Mouse (Mus musculus) neural tube, embryonic 12.5 days (tissue): ENCODE data around the gene Gli3. TPM values are rescaled to one million over a fixed set of nuclear protein-coding genes. Genes with fewer than 3 reads are reported as not detected.

Experiments
- ATAC-seq: fragments of 200-750 bp; cut with Nextera tagmentation; 2 replicates; pipeline ENCODE4 v1.8.0; 2017; ENCODE audit warnings: low read depth, mild to moderate bottlenecking, moderate TSS enrichment, moderate library complexity; ENCODE audit not compliant: low FRiP score
- H3K27ac ChIP-seq: fragments of 300-500 bp; sonication (generic); 2 replicates; pipeline ENCODE4 v1.5.1; 2016
- H3K27me3 ChIP-seq: fragments of 300-500 bp; sonication (generic); replicated peaks from 2 replicates; pipeline ENCODE4 v1.6.1; 2016; ENCODE audit warnings: mild to moderate bottlenecking
- H3K36me3 ChIP-seq: fragments of 300-500 bp; sonication (generic); 2 replicates; pipeline ENCODE4 v1.6.1; 2016; ENCODE audit warnings: mild to moderate bottlenecking
- H3K4me1 ChIP-seq: fragments of 300-500 bp; sonication (generic); 2 replicates; pipeline ENCODE4 v1.6.1; 2016
- H3K4me2 ChIP-seq: fragments of 300-500 bp; sonication (generic); replicated peaks from 2 replicates; pipeline ENCODE4 v1.6.1; 2016; ENCODE audit warnings: mild to moderate bottlenecking
- H3K4me3 ChIP-seq: fragments of 300-500 bp; sonication (generic); 2 replicates; pipeline ENCODE4 v1.5.1; 2016
- H3K9ac ChIP-seq: fragments of 300-500 bp; sonication (generic); 2 replicates; pipeline ENCODE4 v1.6.1; 2016; ENCODE audit warnings: mild to moderate bottlenecking
- H3K9me3 ChIP-seq: fragments of 300-500 bp; sonication (generic); 2 replicates; pipeline ENCODE4 v1.6.1; 2016; ENCODE audit warnings: mild to moderate bottlenecking
- WGBS: fragments of 180-500 bp; shearing (Covaris S2); methylation state at CpG from one replicate; pipeline ENCODE4 v1.1.7; 2016; 5-methylcytosine and 5-hydroxymethylcytosine counted together
- polyA plus RNA-seq: library from polyadenylated mRNA; unstranded; fragments of >200 nt; fragmentation: Nextera tagmentation; extraction: Ambion mirVana; gene quantifications from 2 replicates; pipeline ENCODE4 v1.2.1, GENCODE M21; 2016

Gene Gli3
- polyA plus RNA-seq, 1 experiment from 2014 or later = 21.7 TPM

DNA sequence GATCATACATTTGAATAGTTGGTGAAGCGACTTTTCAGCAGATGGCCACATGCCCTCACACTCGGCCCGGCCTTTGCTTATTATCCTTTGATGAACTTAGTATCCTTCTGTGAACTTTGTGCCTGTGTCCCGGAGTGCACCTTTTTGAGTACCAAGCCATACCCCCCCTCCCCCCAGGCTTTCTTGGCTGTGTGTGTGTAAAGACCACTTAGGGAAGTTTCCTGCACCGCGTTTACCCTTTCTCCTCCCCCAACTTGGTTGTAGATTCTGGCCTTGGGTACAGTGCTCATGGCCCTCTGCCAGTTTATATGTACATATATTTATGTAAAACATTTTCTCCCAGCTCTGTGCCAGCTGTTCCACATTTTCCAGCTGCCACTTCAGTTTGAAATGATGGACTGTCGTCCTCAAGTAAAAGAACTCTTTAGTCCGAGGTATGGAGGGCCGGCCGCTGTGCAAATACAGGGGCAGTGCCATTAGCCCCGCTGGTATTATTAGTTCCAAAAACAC is 1.8 kb downstream of the Gli3 start:
- H3K9me3 ChIP-seq = no peaks in the 10 kb centered on the region
- peak overlapping the region; percentile 93 for H3K9ac ChIP-seq
- H3K4me2 ChIP-seq = peak overlapping the region; percentile 90
- ATAC-seq = no peak
- peak overlapping the region; percentile 82 for H3K4me3 ChIP-seq
- under 1% methylated on average over 11 of the region's 11 CpGs for WGBS
- H3K36me3 ChIP-seq = no peaks in the 10 kb centered on the region
- H3K4me1 ChIP-seq = peaks cover 24% of the 10 kb centered on the region; the same call in 1 of the 2 replicates
- no peaks in the 10 kb centered on the region for H3K27me3 ChIP-seq
- H3K27ac ChIP-seq = no peak overlapping the region

DNA sequence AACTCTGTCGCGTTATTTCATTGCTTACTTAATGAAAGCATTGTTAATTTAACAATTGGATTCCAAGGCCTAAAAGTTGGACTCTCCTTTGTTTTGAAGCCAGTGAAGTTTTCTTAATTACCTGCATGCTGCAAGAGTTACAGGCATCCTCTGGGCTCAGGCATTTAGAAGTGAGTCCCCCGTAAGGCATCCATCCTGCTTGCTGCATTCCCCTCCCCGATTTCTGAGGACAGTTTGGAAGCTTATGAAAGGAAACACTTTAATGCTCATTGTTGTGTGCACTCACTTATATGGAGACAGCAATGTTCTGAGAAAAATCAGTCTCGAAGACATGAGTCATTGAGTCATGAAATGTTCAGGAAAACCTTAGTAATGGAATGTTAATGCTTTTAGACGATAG is 3.5 kb downstream of the Gli3 start:
- ATAC-seq = no peak
- H3K9me3 ChIP-seq = no peaks in the 10 kb centered on the region
- H3K4me3 ChIP-seq = peak overlapping the region; percentile 20
- H3K9ac ChIP-seq = peak overlapping the region; percentile 4; the same call in 1 of the 2 replicates
- H3K4me1 ChIP-seq = peaks cover 31% of the 10 kb centered on the region; the same call in 1 of the 2 replicates
- H3K36me3 ChIP-seq = no peaks in the 10 kb centered on the region
- H3K4me2 ChIP-seq = peak overlapping the region; percentile 90
- no peaks in the 10 kb centered on the region for H3K27me3 ChIP-seq
- no peak overlapping the region for H3K27ac ChIP-seq
- WGBS = 15% methylated on average over 6 of the region's 6 CpGs

DNA sequence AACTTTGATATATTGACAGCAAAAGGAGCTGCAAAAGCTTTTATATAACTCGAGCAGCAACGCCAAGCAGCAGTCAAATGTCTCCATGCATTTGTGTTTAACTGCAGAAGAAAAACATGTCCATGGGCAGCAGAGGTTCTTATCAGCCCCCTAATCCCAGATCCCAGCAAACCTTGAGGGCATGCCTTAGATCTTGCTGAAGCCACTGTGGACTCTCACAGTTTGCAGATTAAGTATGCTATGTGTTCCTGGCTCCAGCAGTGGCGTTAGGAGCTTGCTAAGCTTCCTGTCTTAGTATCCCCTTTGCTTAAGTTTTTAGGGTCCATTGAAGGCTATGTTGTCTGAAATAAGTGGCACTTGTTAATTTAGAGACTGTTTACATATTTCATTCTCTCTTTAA is 4.4 kb downstream of the Gli3 start:
- H3K9ac ChIP-seq = no peak overlapping the region
- no peak for ATAC-seq
- H3K36me3 ChIP-seq = no peaks in the 10 kb centered on the region
- no peaks in the 10 kb centered on the region for H3K27me3 ChIP-seq
- H3K27ac ChIP-seq = no peak overlapping the region
- H3K9me3 ChIP-seq = no peaks in the 10 kb centered on the region
- peaks cover 31% of the 10 kb centered on the region; the same call in 1 of the 2 replicates for H3K4me1 ChIP-seq
- 13% methylated on average over 3 of the region's 3 CpGs for WGBS
- no peak overlapping the region for H3K4me3 ChIP-seq
- peak overlapping the region; percentile 90 for H3K4me2 ChIP-seq

DNA sequence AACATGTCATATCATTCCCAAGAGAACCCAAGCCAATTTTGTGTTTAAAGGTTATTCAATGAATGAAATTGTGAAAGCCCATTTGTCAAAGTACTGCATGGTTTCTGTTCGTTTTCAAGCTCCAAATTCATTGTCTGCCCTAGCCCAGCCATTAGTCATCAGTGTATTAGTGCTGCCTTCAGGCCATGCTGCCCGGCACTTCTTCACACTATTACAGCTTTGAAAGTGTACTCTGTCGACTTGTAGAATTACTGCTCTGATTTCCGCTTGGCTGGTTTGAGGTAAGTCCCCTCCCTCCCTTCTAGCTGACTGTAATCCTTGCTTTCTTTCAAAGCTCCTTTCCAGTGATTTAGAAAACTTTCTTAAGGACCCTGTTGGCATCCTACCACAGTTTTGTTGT is 5.4 kb downstream of the Gli3 start:
- peaks cover 31% of the 10 kb centered on the region; the same call in 1 of the 2 replicates for H3K4me1 ChIP-seq
- H3K4me2 ChIP-seq = peak overlapping the region; percentile 90
- H3K27me3 ChIP-seq = no peaks in the 10 kb centered on the region
- WGBS = 12% methylated on average over 4 of the region's 4 CpGs
- no peak overlapping the region for H3K9ac ChIP-seq
- no peaks in the 10 kb centered on the region for H3K36me3 ChIP-seq
- H3K9me3 ChIP-seq = no peaks in the 10 kb centered on the region
- no peak overlapping the region for H3K4me3 ChIP-seq
- no peak overlapping the region for H3K27ac ChIP-seq
- no peak for ATAC-seq

DNA sequence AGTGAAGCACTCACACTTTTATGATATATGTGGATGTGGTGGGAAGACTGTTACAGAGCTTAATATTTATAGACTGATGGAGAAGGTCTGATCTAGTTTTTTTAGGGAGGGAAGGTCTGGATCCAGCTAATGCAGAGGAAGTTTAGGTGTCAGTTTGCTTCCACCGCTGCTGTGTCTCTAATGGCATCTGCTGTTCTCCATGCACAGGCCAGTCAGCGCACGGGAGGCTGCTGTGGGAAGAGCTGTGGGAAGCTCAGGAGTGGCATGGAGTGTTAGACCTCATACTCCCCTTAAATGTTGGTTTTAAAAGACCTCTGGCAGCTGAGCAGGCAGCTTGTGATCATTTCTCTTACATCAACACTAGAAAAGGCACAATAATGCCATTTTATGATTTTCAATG is 7.0 kb downstream of the Gli3 start:
- WGBS = 62% methylated on average over 3 of the region's 3 CpGs

DNA sequence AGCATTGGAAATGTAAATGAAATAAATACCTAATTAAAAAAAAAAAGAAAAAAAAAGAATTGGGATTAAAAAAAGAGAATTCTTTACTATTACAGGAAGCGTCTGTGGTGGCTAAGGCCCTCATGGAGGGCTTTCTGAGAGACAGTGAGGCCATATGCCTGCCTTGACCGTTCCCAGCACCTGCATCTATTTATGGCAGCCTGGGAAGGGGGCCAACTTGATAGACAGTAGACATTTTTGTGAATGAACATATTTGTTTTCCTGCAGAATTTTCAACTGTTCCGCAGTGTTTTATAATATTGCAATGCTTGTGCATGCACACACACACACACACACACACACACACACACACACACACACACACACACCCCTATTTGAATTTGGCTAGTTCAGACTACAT is 9.7 kb downstream of the Gli3 start:
- Histone ChIP-seq H3K9me3 (no peaks in the 10 kb centered on the region), H3K9ac (no peak overlapping the region), H3K4me3 (no peak overlapping the region), H3K36me3 (no peaks in the 10 kb centered on the region), H3K4me2 (no peak overlapping the region), H3K4me1 (peaks cover 19% of the 10 kb centered on the region; the same call in 1 of the 2 replicates), H3K27me3 (no peaks in the 10 kb centered on the region), H3K27ac (no peak overlapping the region)
- ATAC-seq = no peak
- WGBS = 81% methylated on average over 3 of the region's 3 CpGs

More for the DNA sequence above, 7.0 kb downstream of the Gli3 start:
- no peaks in the 10 kb centered on the region for H3K9me3 ChIP-seq
- H3K4me1 ChIP-seq = peaks cover 26% of the 10 kb centered on the region; the same call in 1 of the 2 replicates
- ATAC-seq = no peak
- H3K4me2 ChIP-seq = no peak overlapping the region
- no peak overlapping the region for H3K27ac ChIP-seq
- no peak overlapping the region for H3K4me3 ChIP-seq
- H3K9ac ChIP-seq = no peak overlapping the region
- H3K36me3 ChIP-seq = no peaks in the 10 kb centered on the region
- H3K27me3 ChIP-seq = no peaks in the 10 kb centered on the region

DNA sequence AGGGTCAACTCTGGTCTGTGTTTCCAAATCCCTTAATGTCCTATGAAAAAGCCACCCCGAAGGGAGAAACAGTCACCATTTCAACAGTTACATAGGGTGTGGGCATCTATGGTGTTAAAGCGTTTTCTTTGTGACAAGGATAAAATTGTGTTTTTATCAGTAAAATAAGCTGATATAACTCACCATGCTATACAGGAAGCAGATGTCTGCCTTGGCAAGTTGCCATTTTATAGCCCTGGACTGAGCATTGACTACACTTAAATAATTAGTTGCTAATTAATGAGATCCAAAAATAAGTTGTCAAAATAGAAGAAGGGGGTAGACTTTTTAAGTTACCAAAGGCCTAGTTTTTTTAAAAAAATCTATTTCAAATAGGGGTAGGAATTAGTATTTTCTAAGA is 11.4 kb downstream of the Gli3 start:
- Histone ChIP-seq H3K4me1 (0 out of 2 replicates have a peak, but pooled peaks cover 7% of the 10 kb centered on the region), H3K27ac (no peak overlapping the region), H3K4me2 (no peak overlapping the region), H3K9me3 (no peaks in the 10 kb centered on the region), H3K27me3 (no peaks in the 10 kb centered on the region), H3K9ac (no peak overlapping the region), H3K36me3 (peaks cover 4% of the 10 kb centered on the region; the same call in 1 of the 2 replicates), H3K4me3 (no peak overlapping the region)
- WGBS = 76% methylated on average over 2 of the region's 2 CpGs
- no peak for ATAC-seq

DNA sequence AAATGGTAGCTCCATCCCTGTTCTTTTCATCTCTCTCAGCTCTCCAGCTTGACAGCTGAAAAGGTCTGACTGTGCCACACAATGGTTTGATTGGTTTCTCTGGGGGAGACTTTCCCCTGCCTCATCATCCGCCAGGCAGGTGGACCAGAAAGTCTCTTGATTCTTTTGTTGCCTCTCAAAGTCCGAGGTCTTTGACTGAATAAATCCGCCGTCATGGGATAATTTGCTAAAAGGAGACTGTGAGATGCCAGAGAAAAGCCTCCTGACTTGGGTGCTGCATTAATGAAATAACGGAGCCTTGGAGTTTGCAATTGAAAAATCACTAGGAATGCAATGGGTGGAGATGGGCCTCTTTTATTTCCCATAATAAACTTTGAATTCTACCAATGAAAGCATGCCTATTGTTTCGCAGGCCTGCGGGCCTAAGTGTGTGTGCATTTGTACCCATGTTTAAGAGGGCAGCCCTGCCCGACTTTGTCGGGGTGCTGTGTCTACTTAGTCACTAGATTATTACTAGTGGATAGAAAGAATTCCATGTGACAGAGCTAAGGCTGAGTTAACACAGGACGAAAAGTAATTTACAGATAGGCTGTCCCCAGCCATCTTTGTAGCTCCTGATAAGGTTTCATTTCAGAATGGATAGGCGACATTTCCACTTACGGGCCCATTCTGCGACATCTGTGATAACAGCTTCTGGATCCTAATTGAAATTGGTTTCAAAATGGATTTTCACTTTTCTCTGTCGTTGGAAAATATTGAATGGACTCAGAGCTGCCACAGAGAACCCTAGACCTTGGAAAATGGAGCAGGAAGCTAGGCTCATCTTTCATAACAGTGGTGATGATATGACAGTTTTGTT is 23.2 kb downstream of the Gli3 start:
- Histone ChIP-seq H3K4me2 (peak overlapping the region; percentile 40), H3K9me3 (no peaks in the 10 kb centered on the region), H3K9ac (no peak overlapping the region), H3K4me1 (peaks cover 27% of the 10 kb centered on the region), H3K27me3 (no peaks in the 10 kb centered on the region), H3K4me3 (no peak overlapping the region), H3K36me3 (no peaks in the 10 kb centered on the region), H3K27ac (no peak overlapping the region)
- WGBS = 19% methylated on average over 14 of the region's 14 CpGs
- peak; percentile 66 for ATAC-seq

DNA sequence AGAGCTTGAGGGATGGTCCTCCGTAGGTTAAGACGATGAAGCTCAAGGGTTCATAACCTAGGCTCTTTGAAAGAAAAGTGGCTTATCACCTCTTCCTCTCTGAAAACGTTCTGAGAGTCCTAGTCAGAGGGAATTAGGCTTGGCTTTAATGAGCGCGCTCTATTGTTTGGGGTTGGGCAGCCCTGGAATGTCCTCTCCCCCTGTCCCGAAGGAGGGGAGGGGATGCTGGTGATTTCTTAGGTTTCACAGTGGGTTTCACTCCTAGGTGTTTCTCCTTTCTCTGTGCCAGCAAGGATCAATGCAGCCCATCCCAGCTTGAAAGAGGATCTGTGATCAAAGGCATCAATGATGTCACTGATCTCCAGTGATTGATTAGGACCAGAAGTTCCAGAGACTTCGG is 24.3 kb downstream of the Gli3 start:
- Histone ChIP-seq H3K4me2 (no peak overlapping the region; the same call in 1 of the 2 replicates), H3K9me3 (no peaks in the 10 kb centered on the region), H3K27ac (no peak overlapping the region), H3K36me3 (no peaks in the 10 kb centered on the region), H3K9ac (no peak overlapping the region), H3K4me3 (no peak overlapping the region), H3K27me3 (no peaks in the 10 kb centered on the region), H3K4me1 (peaks cover 27% of the 10 kb centered on the region)
- no peak for ATAC-seq
- 4% methylated on average over 7 of the region's 7 CpGs for WGBS

DNA sequence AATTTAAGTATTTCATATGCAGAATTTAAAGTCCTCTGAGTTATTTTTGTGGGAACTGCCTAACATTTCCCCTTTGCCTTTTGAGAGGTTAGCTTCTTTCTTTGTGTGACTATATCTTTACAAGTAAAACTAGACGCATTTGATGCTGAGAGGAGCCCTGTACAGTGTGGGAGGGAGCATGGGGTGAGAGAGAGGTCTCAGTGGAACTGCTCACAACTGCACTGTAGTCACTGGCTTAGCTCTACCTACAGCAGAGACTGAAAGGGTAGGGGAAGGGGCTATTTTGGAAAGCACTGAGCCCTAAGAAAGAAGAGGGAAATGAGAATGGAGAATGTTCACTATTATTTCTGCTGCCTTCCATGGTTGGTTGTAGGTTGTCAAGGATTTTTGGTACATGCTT is 25.0 kb downstream of the Gli3 start:
- no peak overlapping the region for H3K27ac ChIP-seq

DNA sequence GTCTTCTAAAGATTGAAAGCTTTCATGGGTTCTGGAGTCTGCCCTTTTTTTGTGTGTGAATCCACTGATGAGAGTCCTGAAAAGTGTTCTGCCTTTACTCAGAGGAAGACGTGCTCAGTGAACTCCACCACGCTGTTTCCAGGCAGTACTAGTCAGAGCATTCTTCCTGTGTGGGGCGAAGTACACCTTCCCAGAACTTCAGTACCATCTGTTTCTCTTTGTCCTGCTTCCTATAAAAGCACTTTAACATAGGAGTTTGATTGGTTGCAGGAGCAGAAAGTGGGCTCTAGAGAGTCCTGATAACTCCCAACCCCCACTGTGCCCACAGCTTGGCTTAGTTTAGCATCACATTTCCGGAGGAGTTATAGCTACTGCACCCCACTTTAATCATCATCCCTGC is 32.8 kb downstream of the Gli3 start:
- no peak overlapping the region for H3K27ac ChIP-seq
- no peak overlapping the region for H3K4me2 ChIP-seq
- no peaks in the 10 kb centered on the region for H3K36me3 ChIP-seq
- no peak overlapping the region for H3K9ac ChIP-seq
- H3K4me3 ChIP-seq = no peak overlapping the region
- ATAC-seq = no peak
- no peaks in the 10 kb centered on the region for H3K4me1 ChIP-seq
- WGBS = 93% methylated on average over 4 of the region's 4 CpGs
- H3K27me3 ChIP-seq = no peaks in the 10 kb centered on the region
- no peaks in the 10 kb centered on the region for H3K9me3 ChIP-seq

More for the DNA sequence above, 25.0 kb downstream of the Gli3 start:
- Histone ChIP-seq H3K36me3 (no peaks in the 10 kb centered on the region), H3K9me3 (no peaks in the 10 kb centered on the region), H3K4me2 (no peak overlapping the region), H3K27me3 (no peaks in the 10 kb centered on the region), H3K4me3 (no peak overlapping the region), H3K9ac (no peak overlapping the region), H3K4me1 (peaks cover 27% of the 10 kb centered on the region)
- WGBS = 35% methylated on average over 1 of the region's 1 CpGs
- no peak for ATAC-seq

DNA sequence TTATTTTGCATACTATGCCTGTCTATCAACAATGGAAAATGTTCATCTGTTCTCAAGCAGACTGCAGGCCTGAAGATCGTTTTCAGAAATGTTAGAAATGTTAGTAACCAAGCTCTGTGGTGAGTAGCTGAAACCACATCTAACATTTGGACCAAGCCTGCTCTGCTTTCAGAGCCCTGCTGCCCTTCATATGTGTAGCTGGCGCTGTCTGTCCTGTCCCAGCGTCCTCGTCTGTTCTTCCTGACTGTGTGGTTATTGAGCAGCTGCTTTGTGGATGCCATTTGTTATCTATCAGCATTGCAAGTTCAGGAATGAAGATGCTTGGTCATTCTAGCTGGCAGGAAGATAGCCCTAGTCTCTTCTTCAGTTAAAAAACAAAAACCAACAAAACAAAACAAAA is 35.3 kb downstream of the Gli3 start:
- Histone ChIP-seq H3K27me3 (no peaks in the 10 kb centered on the region), H3K4me3 (no peak overlapping the region), H3K9ac (no peak overlapping the region), H3K4me2 (no peak overlapping the region), H3K9me3 (no peaks in the 10 kb centered on the region), H3K27ac (no peak overlapping the region), H3K36me3 (no peaks in the 10 kb centered on the region), H3K4me1 (no peaks in the 10 kb centered on the region)
- 75% methylated on average over 4 of the region's 4 CpGs for WGBS
- ATAC-seq = no peak
